ENCODE assay signal across 22 mouse cellular contexts in genomic region chr10:84093919-84094318, GRCm38 (mm10).
"Had no signal": no experiment of that assay in that cellular context is flagged by ENCODE, and none has a peak within 500 bp of the region (broad histone marks: within the 10 kb centered on the region; RNA-seq: fewer than 3 reads in every experiment).

No protein-coding gene starts in this region.

- H3K27me3 ChIP-seq: limb, embryonic 13.5 days; liver, embryonic 12.5 days; liver, embryonic 15.5 days; lung, embryonic 15.5 days; neural tube, embryonic 13.5 days had no signal

- H3K9ac ChIP-seq: limb, embryonic 13.5 days; liver, embryonic 12.5 days; liver, embryonic 15.5 days; lung, embryonic 15.5 days; neural tube, embryonic 13.5 days had no signal

- H3K4me3 ChIP-seq: layer of hippocampus, adult 2 months; limb, embryonic 10.5 days; limb, embryonic 13.5 days; liver, embryonic 12.5 days; liver, embryonic 15.5 days; lung, embryonic 15.5 days; neural tube, embryonic 13.5 days had no signal

- H3K9me3 ChIP-seq: limb, embryonic 10.5 days; limb, embryonic 13.5 days; liver, embryonic 12.5 days; liver, embryonic 15.5 days; lung, embryonic 15.5 days; neural tube, embryonic 13.5 days had no signal

- H3K36me3 ChIP-seq: limb, embryonic 10.5 days; limb, embryonic 13.5 days; liver, embryonic 12.5 days; liver, embryonic 15.5 days; lung, embryonic 15.5 days; neural tube, embryonic 13.5 days had no signal

- H3K4me2 ChIP-seq: limb, embryonic 13.5 days; liver, embryonic 12.5 days; liver, embryonic 15.5 days; lung, embryonic 15.5 days; midbrain, embryonic 11.5 days; neural tube, embryonic 13.5 days had no signal

- DNase-seq: kidney, postnatal 25 days; layer of hippocampus, adult 9-11 months; liver; lung, adult 18-20 months; lung, postnatal 10 days; lung, postnatal 4 days; midbrain, embryonic 14.5 days; retina, postnatal 1 day; right cerebral cortex, postnatal 25 days; thymus, adult 2 months; thymus, postnatal 14 days; thymus, postnatal 4 days had no signal

- ATAC-seq: liver, embryonic 12.5 days had no signal

- H3K4me1 ChIP-seq: liver, embryonic 12.5 days; liver, embryonic 15.5 days; lung, embryonic 15.5 days had no signal

- H3K27ac ChIP-seq: kidney, postnatal 0 days; layer of hippocampus, adult 2 months; limb, embryonic 10.5 days; limb, embryonic 13.5 days; liver, embryonic 12.5 days; liver, embryonic 15.5 days; lung, embryonic 15.5 days; neural tube, embryonic 13.5 days; stomach, postnatal 0 days had no signal
